Mouse (Mus musculus) small intestine, adult 2 months (tissue): ENCODE results near the gene Rapgef3.

Experiments used
- CTCF ChIP-seq: fragments of 200-500 bp; IDR thresholded peaks from 2 replicates; pipeline ENCODE4 v1.5.1; 2012; ENCODE audit warnings: low read depth, mild to moderate bottlenecking, control low read depth, inconsistent platforms, low read length, moderate library complexity, mixed read lengths; ENCODE audit not compliant: insufficient replicate concordance, insufficient read length; ENCODE audit errors: extremely low read depth
- POLR2A ChIP-seq: fragments of 200-500 bp; IDR thresholded peaks from 2 replicates; pipeline ENCODE4 v1.6.1; 2012; ENCODE audit warnings: low read depth, mild to moderate bottlenecking, control low read depth, inconsistent platforms, low read length, moderate library complexity

- TF ChIP-seq POLR2A (no peak), CTCF (no peak)
Observed at GRCm38 (mm10) chr15:97728394-97728793, 39.4 kb downstream of the Rapgef3 start.
